Comparison of ENCODE assay signal across 8 mouse cellular contexts in genomic region chr5:115572679-115573535, GRCm38 (mm10). TPM values are rescaled to one million over a fixed set of nuclear protein-coding genes. Genes with fewer than 3 reads are reported as not detected.
DNase-seq lines count a peak whose midpoint lies in the region; ATAC-seq lines count a peak whose summit lies in the region.

No protein-coding gene starts in this region.

- no peak for DNase-seq in limb, embryonic 10.5 days (ENCODE audit: low spot score)
- peak; percentile 28 for DNase-seq in embryo, embryonic 10.5 days (ENCODE audit: low spot score)
- peak; percentile 50 to 71 for DNase-seq in left cerebral cortex, postnatal 14 days (ENCODE audit: low spot score in 2 of 2)
- peak; percentile 34 for DNase-seq in retina, embryonic 14.5 days (ENCODE audit: low spot score)
- DNase-seq in thymus, postnatal 0 days (ENCODE audit: low spot score): no peak

- peak overlapping the region; percentile 54 for H3K27ac ChIP-seq in limb, embryonic 12.5 days
- no peak overlapping the region for H3K27ac ChIP-seq in limb, embryonic 10.5 days
- H3K27ac ChIP-seq in heart, embryonic 16.5 days (ENCODE audit: low read length): peak overlapping the region; percentile 94

- no peak for ATAC-seq in limb, embryonic 12.5 days (ENCODE audit: insufficient number of reproducible peaks, insufficient read depth, low FRiP score, low TSS enrichment, low read depth)
- peak; percentile 85 for ATAC-seq in heart, embryonic 16.5 days (replicated peaks; ENCODE audit: extremely low read depth, insufficient read depth, low FRiP score)
- no peak for ATAC-seq in granulocyte monocyte progenitor cell, adult 5-6 weeks (replicated peaks; ENCODE audit: poor library complexity, severe bottlenecking)

- no peak overlapping the region for H3K4me2 ChIP-seq in limb, embryonic 12.5 days
- 0 out of 2 replicates have a peak overlapping the region, but pooled peaks have one; percentile 4 for H3K4me2 ChIP-seq in heart, embryonic 16.5 days (ENCODE audit: low read depth, low read length)

- no peak overlapping the region; the same call in 1 of the 2 replicates for H3K9ac ChIP-seq in limb, embryonic 12.5 days (replicated peaks)
- 0 out of 2 replicates have a peak overlapping the region, but pooled peaks have one; percentile 26 for H3K9ac ChIP-seq in heart, embryonic 16.5 days (ENCODE audit: low read length)

- H3K27me3 ChIP-seq in limb, embryonic 12.5 days: no peaks in the 10 kb centered on the region
- H3K27me3 ChIP-seq in limb, embryonic 10.5 days (ENCODE audit: low read depth, poor library complexity, severe bottlenecking): no peaks in the 10 kb centered on the region
- no peaks in the 10 kb centered on the region for H3K27me3 ChIP-seq in heart, embryonic 16.5 days (ENCODE audit: control insufficient read depth, insufficient read depth, low read length)

- H3K36me3 ChIP-seq in limb, embryonic 12.5 days: peaks cover 70% of the 10 kb centered on the region
- H3K36me3 ChIP-seq in limb, embryonic 10.5 days: peaks cover 84% of the 10 kb centered on the region
- H3K36me3 ChIP-seq in heart, embryonic 16.5 days (ENCODE audit: control insufficient read depth, insufficient read depth): peaks cover 24% of the 10 kb centered on the region

- H3K9me3 ChIP-seq in limb, embryonic 12.5 days: no peaks in the 10 kb centered on the region
- no peaks in the 10 kb centered on the region for H3K9me3 ChIP-seq in limb, embryonic 10.5 days (replicated peaks)
- no peaks in the 10 kb centered on the region for H3K9me3 ChIP-seq in heart, embryonic 16.5 days (replicated peaks; ENCODE audit: control insufficient read depth, low read length)

- no peak overlapping the region for H3K4me3 ChIP-seq in limb, embryonic 12.5 days (replicated peaks)
- H3K4me3 ChIP-seq in limb, embryonic 10.5 days: no peak overlapping the region
- H3K4me3 ChIP-seq in heart, embryonic 16.5 days (ENCODE audit: low read length): no peak overlapping the region

- WGBS in limb, embryonic 12.5 days: 67% methylated on average over 17 of the region's 17 CpGs
- WGBS in limb, embryonic 10.5 days: 67% methylated on average over 17 of the region's 17 CpGs
- WGBS in heart, embryonic 16.5 days: 47% methylated on average over 17 of the region's 17 CpGs

- H3K4me1 ChIP-seq in limb, embryonic 12.5 days (replicated peaks): peaks cover 5% of the 10 kb centered on the region; the same call in 1 of the 2 replicates
- H3K4me1 ChIP-seq in limb, embryonic 10.5 days: peaks cover 10% of the 10 kb centered on the region; the same call in 1 of the 2 replicates
- peaks cover 24% of the 10 kb centered on the region for H3K4me1 ChIP-seq in heart, embryonic 16.5 days (ENCODE audit: control insufficient read depth, insufficient read depth, low read length)

- intact Hi-C loops in left cerebral cortex, postnatal 14 days (cut with DNase I): no loop called here

RNA-seq across cellular contexts. Expression of gene Gcn1l1, which starts 7.9 kb away (rescaled TPM):
- polyA plus RNA-seq in limb, embryonic 12.5 days (2016; fragmentation: Nextera tagmentation; extraction: Ambion mirVana): 55.4 and 57.4 TPM in 2 replicates
- 63.3 and 63.8 TPM in 2 replicates for polyA plus RNA-seq in limb, embryonic 10.5 days (2016; fragmentation: Nextera tagmentation; extraction: Ambion mirVana)
- 20.9 and 27.6 TPM in 2 replicates for polyA plus RNA-seq in heart, embryonic 16.5 days (2015; fragmentation: Nextera tagmentation; extraction: Ambion mirVana)
- 10 to 100 TPM; 64.0 to 69.7 TPM for total RNA-seq in left cerebral cortex, postnatal 14 days (2021)
- polyA plus RNA-seq in thymus, postnatal 0 days (2015; fragmentation: Nextera tagmentation; extraction: Ambion mirVana): 19.9 and 21.5 TPM in 2 replicates
- 26.9 and 43.5 TPM in 2 replicates for total RNA-seq in granulocyte monocyte progenitor cell, adult 5-6 weeks (2014; fragmentation: Nextera tagmentation)
- total RNA-seq in granulocyte monocyte progenitor cell, adult 5-6 weeks (2017): 33.4 and 37.4 TPM in 2 replicates

RNA-seq across cellular contexts. Expression of gene Rplp0, which starts 13.6 kb away (rescaled TPM):
- polyA plus RNA-seq in limb, embryonic 12.5 days (2016; fragmentation: Nextera tagmentation; extraction: Ambion mirVana): 1,237 and 1,243 TPM in 2 replicates
- 1,442 and 1,757 TPM in 2 replicates for polyA plus RNA-seq in limb, embryonic 10.5 days (2016; fragmentation: Nextera tagmentation; extraction: Ambion mirVana)
- 1,003 and 1,029 TPM in 2 replicates for polyA plus RNA-seq in heart, embryonic 16.5 days (2015; fragmentation: Nextera tagmentation; extraction: Ambion mirVana)
- total RNA-seq in left cerebral cortex, postnatal 14 days (2021): 100 to 1,000 TPM; 286 to 303 TPM
- polyA plus RNA-seq in thymus, postnatal 0 days (2015; fragmentation: Nextera tagmentation; extraction: Ambion mirVana): 1,964 and 2,053 TPM in 2 replicates
- total RNA-seq in granulocyte monocyte progenitor cell, adult 5-6 weeks (2014; fragmentation: Nextera tagmentation): 2,324 and 2,796 TPM in 2 replicates
- 1,887 and 2,078 TPM in 2 replicates for total RNA-seq in granulocyte monocyte progenitor cell, adult 5-6 weeks (2017)

RNA-seq across cellular contexts. Expression of gene Rab35, which starts 58.8 kb away (rescaled TPM):
- polyA plus RNA-seq in limb, embryonic 12.5 days (2016; fragmentation: Nextera tagmentation; extraction: Ambion mirVana): 14.5 and 17.7 TPM in 2 replicates
- 14.9 and 15.4 TPM in 2 replicates for polyA plus RNA-seq in limb, embryonic 10.5 days (2016; fragmentation: Nextera tagmentation; extraction: Ambion mirVana)
- 11.0 and 17.5 TPM in 2 replicates for polyA plus RNA-seq in heart, embryonic 16.5 days (2015; fragmentation: Nextera tagmentation; extraction: Ambion mirVana)
- total RNA-seq in left cerebral cortex, postnatal 14 days (2021): 10 to 100 TPM; 85.5 to 86.3 TPM
- 22.1 and 23.3 TPM in 2 replicates for polyA plus RNA-seq in thymus, postnatal 0 days (2015; fragmentation: Nextera tagmentation; extraction: Ambion mirVana)
- 30.5 and 41.8 TPM in 2 replicates for total RNA-seq in granulocyte monocyte progenitor cell, adult 5-6 weeks (2014; fragmentation: Nextera tagmentation)
- total RNA-seq in granulocyte monocyte progenitor cell, adult 5-6 weeks (2017): 22.7 and 23.9 TPM in 2 replicates

Comparison
In these comparisons a context has a peak if more than half of its experiments do, and no peak if none do; other contexts are left out.
1. DNase-seq: peak in embryo, embryonic 10.5 days (single experiment), left cerebral cortex, postnatal 14 days (2 of 2) and retina, embryonic 14.5 days (single experiment); none in limb, embryonic 10.5 days (single experiment) and thymus, postnatal 0 days (single experiment).